Mouse (Mus musculus) left cerebral cortex, postnatal 4 days (tissue): ENCODE measurements around the gene Gm11111. TPM values are rescaled to one million over a fixed set of nuclear protein-coding genes. Genes with fewer than 3 reads are reported as not detected.
"Not testable (repeated sequence)": the region's sequence is repeated elsewhere in the genome, so short reads cannot be mapped to it uniquely, and the experiment has no call there.

Experiments
- DNase-seq: peaks from one replicate; pipeline ENCODE4 v3.0.0-alpha.2; 2022
- intact Hi-C: fragments of 180-260 bp; cut with DNase I; formaldehyde crosslinking; loops from one replicate; pipeline ENCODE4 v1.15.1; 2025
- total RNA-seq, 2 experiments: library from RNA; stranded (reverse); gene quantifications; 2 replicates each; pipeline ENCODE4 v1.2.3; 2021

Gm11111 gene
- total RNA-seq: not detected

DNA sequence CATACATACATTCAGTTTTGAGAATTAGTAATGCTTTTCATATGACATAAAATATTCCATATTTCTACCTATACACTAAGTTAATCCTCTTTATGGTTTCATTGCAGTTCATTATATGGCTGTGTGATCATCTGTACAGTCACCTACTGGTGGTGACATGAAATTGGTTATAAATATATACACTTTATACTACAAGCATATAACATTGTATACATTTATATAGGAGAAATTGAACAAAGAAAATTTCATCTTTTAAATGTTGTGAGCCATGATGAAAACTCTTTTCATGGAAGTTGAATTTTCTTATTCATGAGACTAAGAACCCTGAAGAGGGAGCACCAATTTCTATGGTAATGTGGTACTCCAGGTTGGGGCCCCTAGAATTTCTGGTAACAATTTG, at the start of gene Gm11111:
Gene Gm11111 (plus strand): TSS at position 301 of the 400 bp plus-strand sequence.
- intact Hi-C loops: no loop called here
- DNase-seq: no peak

GRCm38 (mm10) chr5:98516214-98516613, 36.3 kb upstream of the Gm11111 start:
- DNase-seq: no peak
- intact Hi-C loops: no loop called here

DNA sequence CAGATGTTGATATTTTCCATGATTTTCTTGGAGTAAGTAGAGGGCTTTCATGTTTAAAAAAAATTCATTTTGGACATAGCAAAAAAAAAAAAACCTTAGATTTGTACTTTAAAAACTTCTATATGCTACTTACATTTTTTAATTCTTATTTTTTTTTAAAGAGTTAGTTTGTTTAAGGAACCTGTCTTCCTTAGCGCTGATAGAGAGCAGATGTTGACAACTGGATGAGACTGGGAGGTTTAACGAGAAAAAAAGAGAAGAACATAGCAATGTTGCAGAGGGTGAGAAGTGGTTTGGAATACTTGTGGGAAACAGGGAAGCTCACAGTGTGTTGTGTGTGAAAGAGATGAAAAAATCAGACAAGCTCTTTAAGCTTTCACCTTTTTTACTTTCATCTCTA, 32.4 kb upstream of the Gm11111 start:
- intact Hi-C loops: no loop called here
- DNase-seq: no peak

DNA sequence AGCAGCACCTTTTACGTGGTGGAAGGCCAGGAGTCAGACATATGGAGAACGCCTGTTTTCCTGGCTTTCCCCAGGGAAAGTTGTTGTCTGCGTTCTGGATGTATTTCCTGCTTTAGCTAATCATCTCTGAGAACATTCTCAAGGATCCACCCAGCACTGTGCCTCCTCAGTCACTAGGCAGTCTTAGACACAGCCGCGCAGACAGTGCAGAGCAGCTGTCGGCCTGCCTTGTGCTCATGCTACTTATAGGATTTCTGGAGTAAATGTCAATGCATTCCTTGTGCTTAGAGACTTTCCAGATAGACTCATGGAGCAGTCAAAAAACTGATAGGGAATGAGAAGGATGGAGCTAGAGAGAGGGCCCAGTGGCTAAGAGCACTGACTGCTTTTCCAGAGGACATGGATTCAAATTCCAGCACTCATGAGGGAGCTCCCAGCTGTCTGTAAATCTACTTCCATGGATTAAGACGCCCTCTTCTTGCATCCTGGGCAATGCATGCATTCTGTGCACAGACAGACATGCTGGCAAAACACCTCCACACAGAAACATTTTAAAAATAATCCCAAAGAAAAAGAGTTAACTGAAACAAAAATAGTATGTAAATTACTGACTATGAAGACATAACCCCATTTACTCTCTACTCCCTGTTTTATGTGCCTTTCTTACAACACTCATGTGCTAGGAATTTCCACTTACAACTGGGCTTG, 30.1 kb upstream of the Gm11111 start:
- no peak for DNase-seq
- intact Hi-C loops: no loop called here

- intact Hi-C loops: no loop called here
- no peak for DNase-seq
Measured at GRCm38 (mm10) chr5:98523050-98523449, 29.4 kb upstream of the Gm11111 start.

DNA sequence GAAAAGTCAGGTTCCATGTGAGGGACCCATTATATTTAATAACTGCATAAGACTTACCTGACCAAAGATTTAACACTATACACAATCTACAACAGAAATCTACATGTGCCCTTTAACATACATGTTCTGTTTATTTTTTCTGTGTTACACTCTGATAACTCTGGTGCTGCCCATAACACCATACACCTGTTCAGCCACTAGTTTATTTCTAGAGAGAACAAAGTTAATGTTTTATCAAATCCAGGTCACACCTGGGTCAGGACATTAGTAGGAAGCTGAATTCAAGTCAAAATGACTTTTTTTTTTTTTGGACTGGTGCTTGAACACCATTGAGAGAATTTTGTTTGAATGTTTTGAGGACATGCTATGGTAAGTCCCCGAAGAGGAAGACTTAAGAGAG, 28.7 kb upstream of the Gm11111 start:
- DNase-seq: no peak
- intact Hi-C loops: loop anchor here (1.0 kb wide), 1 partner anchor 46 kb away; no protein-coding TSS in a partner anchor

- intact Hi-C loops: no loop called here
- no peak for DNase-seq
Measured at GRCm38 (mm10) chr5:98541333-98541732, 11.2 kb upstream of the Gm11111 start.

DNA sequence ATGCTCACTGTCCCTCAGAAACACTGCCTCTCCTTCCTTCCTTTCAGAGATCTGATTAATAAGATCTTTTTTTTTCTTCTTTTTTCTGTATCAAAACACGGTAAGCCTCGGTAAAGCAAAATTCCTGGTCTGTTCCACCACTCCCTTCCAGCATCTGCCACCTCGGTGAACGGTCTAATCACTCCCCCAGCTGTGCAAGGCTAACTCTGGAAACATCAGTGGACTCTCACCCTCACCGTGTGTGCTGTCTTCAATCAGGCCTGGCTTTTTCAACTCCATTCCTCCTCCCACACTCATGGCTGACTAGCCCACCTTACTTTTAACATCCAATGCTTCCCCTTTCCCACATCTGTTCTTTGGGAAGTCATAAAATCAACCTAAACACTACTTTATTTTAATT, 2.2 kb upstream of the Gm11111 start:
- intact Hi-C loops: no loop called here

GRCm38 (mm10) chr5:98550873-98551272, 1.6 kb upstream of the Gm11111 start:
- intact Hi-C loops: no loop called here
- DNase-seq: no peak

More for the DNA sequence above, 2.2 kb upstream of the Gm11111 start:
- DNase-seq: no peak

GRCm38 (mm10) chr5:98552811-98553601, 511 bp downstream of the Gm11111 start:
- DNase-seq: no peak
- intact Hi-C loops: no loop called here

GRCm38 (mm10) chr5:98561301-98561700, 8.8 kb downstream of the Gm11111 start:
- DNase-seq: no peak
- intact Hi-C loops: no loop called here

DNA sequence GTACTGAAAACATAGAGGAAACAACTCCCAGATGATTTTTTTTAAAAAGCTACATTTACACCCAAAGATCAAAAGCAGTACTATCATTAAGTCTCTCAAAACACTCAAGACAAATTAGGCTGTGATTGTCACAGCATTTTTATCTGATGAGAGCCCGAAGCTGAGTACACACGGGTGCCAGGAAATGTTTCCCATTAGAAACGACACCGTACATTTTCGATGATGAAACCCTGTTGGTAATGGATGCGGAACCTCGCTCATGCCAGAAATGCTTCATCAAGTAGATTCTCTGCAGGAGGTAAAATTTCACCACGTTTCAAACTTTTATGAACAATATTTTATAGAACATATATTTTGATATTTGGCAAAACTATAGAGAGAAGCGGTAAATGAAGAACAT, 10.3 kb downstream of the Gm11111 start:
- no peak for DNase-seq
- intact Hi-C loops: no loop called here

GRCm38 (mm10) chr5:98563801-98564200, 11.3 kb downstream of the Gm11111 start:
- intact Hi-C loops: no loop called here
- DNase-seq: no peak

- intact Hi-C loops: no loop called here
- no peak for DNase-seq
Measured at GRCm38 (mm10) chr5:98566461-98567193, 14.1 kb downstream of the Gm11111 start.

DNA sequence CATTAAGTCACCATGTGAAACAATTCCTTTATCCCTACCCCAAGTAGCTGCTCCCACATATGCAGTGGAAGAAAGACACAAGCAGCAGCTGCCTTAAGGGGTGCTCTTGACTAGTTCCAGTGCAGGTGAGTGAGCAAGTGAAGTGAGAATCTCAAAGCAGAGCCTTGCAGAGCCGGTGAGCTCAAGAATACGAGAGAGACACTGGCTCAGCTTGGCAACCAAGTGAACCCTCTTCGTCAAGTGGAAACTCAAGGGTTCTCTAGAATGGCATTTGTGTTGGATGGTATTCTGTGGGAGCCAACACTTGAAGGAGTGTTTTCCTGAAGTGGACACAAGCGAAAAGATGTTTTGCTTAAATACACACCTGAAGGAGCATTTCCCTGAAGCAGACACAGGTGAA, 16.0 kb downstream of the Gm11111 start:
- intact Hi-C loops: no loop called here
- no peak for DNase-seq

DNA sequence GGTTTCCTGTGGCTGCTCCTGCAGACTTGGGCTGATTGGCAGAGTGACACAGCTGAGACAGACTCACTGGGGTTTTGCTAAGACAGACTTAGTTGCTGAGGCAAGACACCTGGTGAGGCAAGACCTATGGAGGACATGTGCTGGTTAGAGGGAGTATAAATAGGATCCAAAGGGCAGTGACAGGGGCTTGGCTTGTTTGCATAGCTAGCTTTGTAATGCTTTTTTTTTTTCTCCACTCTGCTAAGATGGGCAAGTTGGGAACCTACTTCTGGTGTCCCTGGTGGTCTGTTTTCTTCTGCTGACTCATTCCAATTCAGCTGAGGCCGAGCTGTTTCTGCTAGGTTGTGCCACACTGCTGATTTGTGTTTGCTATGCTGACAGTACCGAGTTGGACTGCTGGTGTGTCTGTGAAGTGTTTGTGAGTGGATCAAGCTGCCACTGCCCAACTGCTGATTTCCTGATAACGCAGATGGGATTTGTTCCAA, 16.6 kb downstream of the Gm11111 start:
- DNase-seq: no peak
- intact Hi-C loops: no loop called here

- peak; percentile 74 for DNase-seq
- intact Hi-C loops: no loop called here
Measured at GRCm38 (mm10) chr5:98572392-98572791, 19.9 kb downstream of the Gm11111 start.

GRCm38 (mm10) chr5:98574711-98575470, 22.4 kb downstream of the Gm11111 start:
- peak; percentile 38 for DNase-seq
- intact Hi-C loops: no loop called here

DNA sequence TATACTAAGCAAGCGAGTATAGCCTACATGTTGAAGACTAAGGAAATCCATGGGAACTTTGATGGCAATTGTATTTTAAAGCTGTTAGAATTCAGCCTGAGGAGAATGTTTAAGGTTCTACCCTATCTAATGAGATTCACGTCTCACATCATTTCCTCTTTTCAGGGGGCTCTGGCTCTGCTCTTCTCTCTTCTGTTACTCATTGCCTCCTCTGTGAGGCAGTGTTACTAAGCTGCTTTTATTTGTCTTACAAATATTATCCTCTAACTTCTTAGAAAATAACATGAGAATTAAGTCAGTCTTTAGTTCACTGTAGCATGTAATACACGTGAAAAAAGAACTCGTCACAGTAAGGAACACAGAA, 23.0 kb downstream of the Gm11111 start:
- no peak for DNase-seq
- intact Hi-C loops: no loop called here

DNA sequence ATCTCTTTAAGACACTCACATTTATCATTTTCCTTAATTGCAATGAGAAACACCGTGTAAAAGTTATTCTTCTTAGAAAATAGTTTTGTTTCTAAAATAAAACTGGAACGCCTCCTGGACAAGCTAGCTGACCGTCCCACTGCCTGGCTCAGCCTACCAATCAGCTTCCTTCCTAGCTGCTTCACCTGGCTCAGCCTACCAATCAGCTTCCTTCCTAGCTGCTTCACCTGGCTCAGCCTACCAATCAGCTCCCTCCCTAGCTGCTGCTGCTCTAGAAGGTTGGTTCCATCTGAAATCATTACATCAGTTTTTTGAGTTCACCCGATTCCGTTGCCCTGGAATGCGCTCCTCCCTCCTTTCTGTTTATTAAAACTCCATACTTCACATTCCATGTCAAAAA, 24.0 kb downstream of the Gm11111 start:
- intact Hi-C loops, DNase-seq: not testable (repeated sequence)

- intact Hi-C loops: no loop called here
Measured at GRCm38 (mm10) chr5:98578398-98578797, 25.9 kb downstream of the Gm11111 start.

More at GRCm38 (mm10) chr5:98578398-98578797, 25.9 kb downstream of the Gm11111 start:
- DNase-seq: no peak
